In genomic region chr14:51385741-51386140, GRCm38 (mm10) we compare ENCODE assay signal across 12 mouse cellular contexts. TPM values are rescaled to one million over a fixed set of nuclear protein-coding genes. Genes with fewer than 3 reads are reported as not detected.
DNase-seq lines count a peak whose midpoint lies in the region; ATAC-seq lines count a peak whose summit lies in the region.
"Had no signal": no experiment of that assay in that cellular context is flagged by ENCODE, and none has a peak within 500 bp of the region (broad histone marks: within the 10 kb centered on the region; RNA-seq: fewer than 3 reads in every experiment).

No protein-coding gene starts in this region.

- peak; percentile 56 for DNase-seq in intestine, embryonic 14.5 days (ENCODE audit: low spot score)
- DNase-seq in forebrain, embryonic 14.5 days (ENCODE audit: low spot score), result peak; percentile 80
- peak; percentile 26 for DNase-seq in limb, embryonic 11.5 days (ENCODE audit: low spot score)
- DNase-seq in cerebellum, postnatal 36 days, result no peak
- DNase-seq in thymus, postnatal 25 days, result no peak
- DNase-seq in right cerebral cortex, postnatal 25 days, result no peak
- DNase-seq: lung, embryonic 14.5 days had no signal

- WGBS in intestine, embryonic 14.5 days, result 95% methylated on average over 4 of the region's 4 CpGs
- WGBS in intestine, embryonic 16.5 days, result 85% methylated on average over 4 of the region's 4 CpGs
- WGBS in forebrain, embryonic 14.5 days, result 60% methylated on average over 4 of the region's 4 CpGs
- 93% methylated on average over 4 of the region's 4 CpGs for WGBS in limb, embryonic 11.5 days
- 60% methylated on average over 4 of the region's 4 CpGs for WGBS in neural tube, embryonic 13.5 days

- ATAC-seq in intestine, embryonic 14.5 days (replicated peaks; ENCODE audit: low FRiP score, low TSS enrichment, low read depth), result no peak
- no peak for ATAC-seq in intestine, embryonic 16.5 days
- ATAC-seq in forebrain, embryonic 14.5 days, result peak; percentile 94
- no peak for ATAC-seq in limb, embryonic 11.5 days (ENCODE audit: insufficient number of reproducible peaks, low FRiP score, low TSS enrichment, low read depth)
- peak; percentile 55 for ATAC-seq in neural tube, embryonic 13.5 days (ENCODE audit: low read depth)

- 0 out of 2 replicates have a peak, but pooled peaks cover 11% of the 10 kb centered on the region for H3K9me3 ChIP-seq in intestine, embryonic 14.5 days (ENCODE audit: control insufficient read depth, low read length)
- peaks cover 17% of the 10 kb centered on the region; the same call in 1 of the 2 replicates for H3K9me3 ChIP-seq in intestine, embryonic 16.5 days (ENCODE audit: control insufficient read depth, low read length)
- peaks cover 10% of the 10 kb centered on the region for H3K9me3 ChIP-seq in forebrain, embryonic 14.5 days (replicated peaks; ENCODE audit: control insufficient read depth, low read length)
- H3K9me3 ChIP-seq in limb, embryonic 11.5 days (ENCODE audit: control insufficient read depth, low read length), result no peaks in the 10 kb centered on the region; the same call in 1 of the 2 replicates
- H3K9me3 ChIP-seq in neural tube, embryonic 13.5 days, result peaks cover 25% of the 10 kb centered on the region
- H3K9me3 ChIP-seq: heart, embryonic 15.5 days had no signal

- H3K36me3 ChIP-seq in intestine, embryonic 14.5 days (ENCODE audit: control insufficient read depth, insufficient read depth, low read length), result no peaks in the 10 kb centered on the region
- no peaks in the 10 kb centered on the region for H3K36me3 ChIP-seq in intestine, embryonic 16.5 days (ENCODE audit: control insufficient read depth, insufficient read depth, low read length)
- no peaks in the 10 kb centered on the region for H3K36me3 ChIP-seq in forebrain, embryonic 14.5 days (ENCODE audit: control insufficient read depth, insufficient read depth, low read length)
- H3K36me3 ChIP-seq in limb, embryonic 11.5 days (ENCODE audit: control insufficient read depth, insufficient read depth, low read length), result no peaks in the 10 kb centered on the region
- no peaks in the 10 kb centered on the region for H3K36me3 ChIP-seq in neural tube, embryonic 13.5 days
- H3K36me3 ChIP-seq: heart, embryonic 15.5 days had no signal

- H3K4me1 ChIP-seq in intestine, embryonic 14.5 days (replicated peaks; ENCODE audit: control insufficient read depth, insufficient read depth, low read length), result no peaks in the 10 kb centered on the region
- H3K4me1 ChIP-seq in intestine, embryonic 16.5 days (ENCODE audit: control insufficient read depth, insufficient read depth, low read length), result no peaks in the 10 kb centered on the region
- no peaks in the 10 kb centered on the region for H3K4me1 ChIP-seq in forebrain, embryonic 14.5 days (ENCODE audit: control insufficient read depth, insufficient read depth, low read length)
- H3K4me1 ChIP-seq in limb, embryonic 11.5 days (ENCODE audit: control insufficient read depth, insufficient read depth, low read length), result no peaks in the 10 kb centered on the region
- no peaks in the 10 kb centered on the region for H3K4me1 ChIP-seq in neural tube, embryonic 13.5 days (replicated peaks)
- H3K4me1 ChIP-seq: heart, embryonic 15.5 days had no signal

- H3K9ac ChIP-seq in intestine, embryonic 14.5 days (ENCODE audit: low read length), result no peak overlapping the region
- no peak overlapping the region for H3K9ac ChIP-seq in intestine, embryonic 16.5 days (ENCODE audit: low read depth, low read length)
- no peak overlapping the region for H3K9ac ChIP-seq in forebrain, embryonic 14.5 days (ENCODE audit: low read length)
- no peak overlapping the region for H3K9ac ChIP-seq in limb, embryonic 11.5 days (ENCODE audit: low read length)
- H3K9ac ChIP-seq in neural tube, embryonic 13.5 days, result no peak overlapping the region
- H3K9ac ChIP-seq: heart, embryonic 15.5 days; lung, embryonic 14.5 days had no signal

- H3K27me3 ChIP-seq in intestine, embryonic 14.5 days (replicated peaks; ENCODE audit: control insufficient read depth, insufficient read depth, low read length), result no peaks in the 10 kb centered on the region
- no peaks in the 10 kb centered on the region for H3K27me3 ChIP-seq in intestine, embryonic 16.5 days (replicated peaks; ENCODE audit: control insufficient read depth, insufficient read depth, low read length)
- H3K27me3 ChIP-seq in forebrain, embryonic 14.5 days (replicated peaks; ENCODE audit: control insufficient read depth, insufficient read depth, low read length), result no peaks in the 10 kb centered on the region
- H3K27me3 ChIP-seq in limb, embryonic 11.5 days (ENCODE audit: control insufficient read depth, insufficient read depth, low read length), result no peaks in the 10 kb centered on the region
- H3K27me3 ChIP-seq in neural tube, embryonic 13.5 days, result no peaks in the 10 kb centered on the region
- H3K27me3 ChIP-seq: heart, embryonic 15.5 days had no signal

- no peak overlapping the region for H3K4me3 ChIP-seq in intestine, embryonic 14.5 days (ENCODE audit: low read depth, low read length)
- no peak overlapping the region for H3K4me3 ChIP-seq in intestine, embryonic 16.5 days (ENCODE audit: low read length)
- H3K4me3 ChIP-seq in forebrain, embryonic 14.5 days (ENCODE audit: low read depth, low read length), result no peak overlapping the region
- no peak overlapping the region for H3K4me3 ChIP-seq in limb, embryonic 11.5 days (ENCODE audit: low read depth, low read length)
- no peak overlapping the region for H3K4me3 ChIP-seq in neural tube, embryonic 13.5 days
- H3K4me3 ChIP-seq: heart, embryonic 15.5 days had no signal

- H3K4me2 ChIP-seq in intestine, embryonic 14.5 days (ENCODE audit: low read length), result no peak overlapping the region
- no peak overlapping the region for H3K4me2 ChIP-seq in intestine, embryonic 16.5 days (ENCODE audit: low read depth, low read length)
- no peak overlapping the region for H3K4me2 ChIP-seq in forebrain, embryonic 14.5 days (ENCODE audit: low read length)
- no peak overlapping the region for H3K4me2 ChIP-seq in limb, embryonic 11.5 days (ENCODE audit: low read depth, severe bottlenecking)
- no peak overlapping the region for H3K4me2 ChIP-seq in neural tube, embryonic 13.5 days
- H3K4me2 ChIP-seq: heart, embryonic 15.5 days; lung, embryonic 14.5 days had no signal

- no peak overlapping the region for H3K27ac ChIP-seq in intestine, embryonic 14.5 days (ENCODE audit: low read depth)
- H3K27ac ChIP-seq in intestine, embryonic 16.5 days (ENCODE audit: low read length), result no peak overlapping the region
- H3K27ac ChIP-seq in forebrain, embryonic 14.5 days (ENCODE audit: low read depth, low read length), result no peak overlapping the region
- H3K27ac ChIP-seq in limb, embryonic 11.5 days (replicated peaks; ENCODE audit: low read depth, low read length), result no peak overlapping the region
- no peak overlapping the region for H3K27ac ChIP-seq in neural tube, embryonic 13.5 days (replicated peaks)
- H3K27ac ChIP-seq: heart, embryonic 15.5 days had no signal

RNA-seq across cellular contexts. Expression of gene Gm7247, which starts 24.2 kb away (rescaled TPM):
- not detected in 2 replicates for polyA plus RNA-seq in intestine, embryonic 14.5 days (2014; fragmentation: Nextera tagmentation; extraction: Ambion mirVana)
- polyA plus RNA-seq in intestine, embryonic 16.5 days (2015; fragmentation: Nextera tagmentation; extraction: Ambion mirVana), result not detected in 2 replicates
- polyA plus RNA-seq in forebrain, embryonic 14.5 days (2014; fragmentation: Nextera tagmentation; extraction: Ambion mirVana), result not detected in 2 replicates
- polyA plus RNA-seq in limb, embryonic 11.5 days (2014; fragmentation: Nextera tagmentation; extraction: Ambion mirVana), result not detected in 2 replicates
- polyA plus RNA-seq in neural tube, embryonic 13.5 days (2015; fragmentation: Nextera tagmentation; extraction: Ambion mirVana), result not detected in 2 replicates
- polyA plus RNA-seq: frontal cortex, adult 2 months; heart, embryonic 15.5 days; lung, embryonic 14.5 days; stomach, embryonic 14.5 days had no signal

RNA-seq across cellular contexts. Expression of gene Vmn2r88, which starts 24.9 kb away (rescaled TPM):
- not detected in 2 replicates for polyA plus RNA-seq in intestine, embryonic 14.5 days (2014; fragmentation: Nextera tagmentation; extraction: Ambion mirVana)
- not detected in 2 replicates for polyA plus RNA-seq in intestine, embryonic 16.5 days (2015; fragmentation: Nextera tagmentation; extraction: Ambion mirVana)
- not detected in 2 replicates for polyA plus RNA-seq in forebrain, embryonic 14.5 days (2014; fragmentation: Nextera tagmentation; extraction: Ambion mirVana)
- not detected in 2 replicates for polyA plus RNA-seq in limb, embryonic 11.5 days (2014; fragmentation: Nextera tagmentation; extraction: Ambion mirVana)
- not detected in 2 replicates for polyA plus RNA-seq in neural tube, embryonic 13.5 days (2015; fragmentation: Nextera tagmentation; extraction: Ambion mirVana)
- polyA plus RNA-seq: frontal cortex, adult 2 months; heart, embryonic 15.5 days; lung, embryonic 14.5 days; stomach, embryonic 14.5 days had no signal

Comparison
In these comparisons a context has a peak if more than half of its experiments do, and no peak if none do; other contexts are left out.
1. ATAC-seq: peak in forebrain, embryonic 14.5 days (single experiment) and neural tube, embryonic 13.5 days (single experiment); none in intestine, embryonic 14.5 days (single experiment), intestine, embryonic 16.5 days (single experiment) and limb, embryonic 11.5 days (single experiment).
2. DNase-seq: peak in intestine, embryonic 14.5 days (single experiment), forebrain, embryonic 14.5 days (single experiment) and limb, embryonic 11.5 days (single experiment); none in cerebellum, postnatal 36 days (0 of 2), thymus, postnatal 25 days (single experiment) and right cerebral cortex, postnatal 25 days (single experiment).